Mouse (Mus musculus) heart, embryonic 12.5 days (tissue): ENCODE measurements around the gene Rnf123. TPM values are rescaled to one million over a fixed set of nuclear protein-coding genes. Genes with fewer than 3 reads are reported as not detected.
A peak's percentile ranks its signal among the peaks of the same experiment; 100 is the strongest.

Source experiments
- ATAC-seq: fragments of 200-750 bp; cut with Nextera tagmentation; 2 replicates; pipeline ENCODE4 v1.8.0; 2017; ENCODE audit warnings: moderate TSS enrichment, moderate library complexity; ENCODE audit not compliant: insufficient number of reproducible peaks, low FRiP score
- H3K27ac ChIP-seq: fragments of 300-500 bp; sonication (generic); 2 replicates; pipeline ENCODE4 v1.5.1; 2016; ENCODE audit warnings: mild to moderate bottlenecking, moderate library complexity; ENCODE audit not compliant: poor library complexity, severe bottlenecking
- H3K27me3 ChIP-seq: fragments of 300-500 bp; sonication (generic); replicated peaks from 2 replicates; pipeline ENCODE4 v1.6.1; 2016; ENCODE audit warnings: mild to moderate bottlenecking, moderate library complexity
- H3K36me3 ChIP-seq: fragments of 300-500 bp; sonication (generic); 2 replicates; pipeline ENCODE4 v1.6.1; 2016; ENCODE audit warnings: mild to moderate bottlenecking, moderate library complexity
- H3K4me1 ChIP-seq: fragments of 300-500 bp; sonication (generic); replicated peaks from 2 replicates; pipeline ENCODE4 v1.6.1; 2016; ENCODE audit warnings: mild to moderate bottlenecking
- H3K4me2 ChIP-seq: fragments of 300-500 bp; sonication (generic); 2 replicates; pipeline ENCODE4 v1.6.1; 2016; ENCODE audit warnings: mild to moderate bottlenecking, moderate library complexity
- H3K4me3 ChIP-seq: fragments of 300-500 bp; sonication (generic); 2 replicates; pipeline ENCODE4 v1.5.1; 2016; ENCODE audit warnings: mild to moderate bottlenecking
- H3K9ac ChIP-seq: fragments of 300-500 bp; sonication (generic); 2 replicates; pipeline ENCODE4 v1.6.1; 2016; ENCODE audit warnings: mild to moderate bottlenecking, moderate library complexity
- H3K9me3 ChIP-seq: fragments of 300-500 bp; sonication (generic); replicated peaks from 2 replicates; pipeline ENCODE4 v1.6.1; 2016; ENCODE audit warnings: mild to moderate bottlenecking, moderate library complexity
- WGBS: fragments of 180-500 bp; shearing (Covaris S2); methylation state at CpG from one replicate; pipeline ENCODE4 v1.1.7; 2016; 5-methylcytosine and 5-hydroxymethylcytosine counted together
- polyA plus RNA-seq: library from polyadenylated mRNA; unstranded; fragments of >200 nt; fragmentation: Nextera tagmentation; extraction: Ambion mirVana; gene quantifications from 2 replicates; pipeline ENCODE4 v1.2.1, GENCODE M21; 2016

Rnf123 gene
- polyA plus RNA-seq, 1 experiment from 2014 or later = 32.8 TPM

DNA sequence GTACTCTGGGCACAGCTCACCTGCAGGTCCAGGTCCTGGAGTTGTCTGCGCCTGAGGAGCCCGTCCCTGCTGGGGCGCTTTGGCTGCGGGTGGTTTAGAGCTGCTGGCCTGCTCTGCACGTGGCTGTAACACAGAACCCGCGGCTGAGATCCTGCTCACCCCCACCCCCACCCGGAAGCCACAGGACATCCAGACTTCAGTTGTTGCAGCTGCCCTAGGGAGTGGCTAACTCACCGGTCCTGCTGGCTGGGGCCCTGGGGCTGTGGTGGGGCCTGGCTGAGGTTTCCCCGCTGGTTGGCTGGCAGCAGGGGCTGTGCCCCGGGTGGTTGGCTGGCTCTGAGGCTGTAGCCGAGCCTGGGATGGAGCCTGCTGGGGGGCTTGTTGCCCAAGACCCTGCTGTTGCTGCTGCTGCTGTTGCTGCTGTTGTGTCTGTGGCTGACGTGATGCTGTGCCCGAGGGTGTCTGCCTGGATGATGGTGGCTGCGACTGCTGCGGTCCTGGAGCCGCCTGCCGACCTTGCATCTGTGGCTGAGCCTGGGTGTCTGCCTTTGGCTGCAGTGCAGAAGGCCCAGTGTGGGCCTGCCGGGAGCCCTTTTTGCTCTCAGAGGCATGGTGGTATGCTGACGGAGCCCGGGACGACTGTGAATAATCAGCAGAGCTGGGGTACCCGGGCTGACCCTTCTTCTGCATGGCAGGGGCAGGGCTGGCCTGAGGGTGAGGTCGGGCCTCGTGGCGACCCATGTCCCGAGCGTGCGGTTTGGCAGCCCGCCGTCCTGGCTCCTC is 21.8 kb upstream of the Rnf123 start:
- Histone ChIP-seq H3K9me3 (no peaks in the 10 kb centered on the region), H3K9ac (peak overlapping the region; percentile 33), H3K27me3 (peaks cover 4% of the 10 kb centered on the region; the same call in 1 of the 2 replicates), H3K27ac (no peak overlapping the region), H3K4me3 (no peak overlapping the region; the same call in 1 of the 2 replicates), H3K36me3 (no peaks in the 10 kb centered on the region), H3K4me1 (peaks cover 41% of the 10 kb centered on the region), H3K4me2 (peak overlapping the region; percentile 42)
- ATAC-seq = no peak
- WGBS = 37% methylated on average over 31 of the region's 31 CpGs

DNA sequence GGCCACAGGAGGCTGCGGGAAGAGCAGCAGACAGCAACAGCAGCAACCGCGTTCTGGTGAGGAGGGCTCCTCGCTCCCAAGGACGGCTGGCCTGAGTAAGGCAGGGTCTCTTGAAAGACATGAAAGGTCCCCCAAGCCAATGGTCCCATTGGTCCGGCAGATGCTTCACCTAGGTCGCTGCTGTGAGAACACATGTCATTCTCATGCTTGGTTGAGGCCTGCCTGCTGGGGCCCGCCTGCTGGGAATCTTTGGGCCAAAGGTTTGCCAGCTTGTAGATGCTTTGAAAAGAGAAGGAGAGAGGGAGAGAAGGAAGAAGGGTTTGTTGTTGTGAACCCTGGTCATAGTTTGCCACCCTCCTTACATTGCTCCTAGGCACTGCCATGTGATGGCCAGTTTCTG is 16.5 kb upstream of the Rnf123 start:
- 81% methylated on average over 8 of the region's 8 CpGs for WGBS
- ATAC-seq = no peak
- H3K4me1 ChIP-seq = peaks cover 34% of the 10 kb centered on the region
- H3K4me2 ChIP-seq = no peak overlapping the region
- no peaks in the 10 kb centered on the region for H3K27me3 ChIP-seq
- no peak overlapping the region for H3K27ac ChIP-seq
- H3K9ac ChIP-seq = no peak overlapping the region
- H3K36me3 ChIP-seq = no peaks in the 10 kb centered on the region
- no peaks in the 10 kb centered on the region for H3K9me3 ChIP-seq
- no peak overlapping the region for H3K4me3 ChIP-seq

DNA sequence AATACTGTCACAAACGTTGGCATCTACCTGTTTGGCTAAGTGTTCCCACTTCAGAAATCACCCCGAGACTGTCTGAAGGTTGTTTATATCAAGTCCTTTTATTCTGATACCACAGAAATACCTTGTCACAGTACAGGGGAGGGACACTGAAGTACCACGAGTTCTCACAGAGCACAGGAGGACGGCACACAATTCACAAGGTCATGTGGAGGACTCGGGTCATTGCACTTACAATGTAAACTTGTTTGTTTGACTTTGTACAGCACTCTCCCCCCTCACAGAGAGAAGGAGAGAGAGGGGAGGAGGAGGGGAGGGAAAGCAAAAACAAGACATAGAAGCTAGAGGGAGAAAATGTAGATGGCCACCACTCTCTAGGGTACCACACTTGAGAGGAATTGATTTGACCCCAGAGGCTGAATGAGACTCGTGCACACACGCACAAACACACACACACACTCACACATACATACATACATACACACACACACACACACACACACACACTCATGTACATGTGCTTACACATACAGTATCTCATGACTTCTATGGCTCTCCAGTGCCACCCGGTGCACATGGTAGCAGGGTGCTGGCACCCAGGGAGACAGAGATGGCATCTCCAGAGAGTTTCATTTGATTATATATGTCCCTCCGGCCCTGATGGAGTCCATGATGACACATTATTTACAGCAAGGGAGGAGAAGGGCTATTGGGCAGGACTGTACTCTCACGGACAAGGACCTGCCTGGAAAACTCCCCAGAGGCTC is 13.0 kb upstream of the Rnf123 start:
- Histone ChIP-seq H3K36me3 (peaks cover 15% of the 10 kb centered on the region), H3K4me2 (peak overlapping the region; percentile 93), H3K9ac (peak overlapping the region; percentile 46; the same call in 1 of the 2 replicates), H3K4me3 (0 out of 2 replicates have a peak overlapping the region, but pooled peaks have one; percentile 4), H3K9me3 (no peaks in the 10 kb centered on the region), H3K27me3 (no peaks in the 10 kb centered on the region), H3K4me1 (peaks cover 39% of the 10 kb centered on the region), H3K27ac (peak overlapping the region; percentile 26)
- no peak for ATAC-seq
- WGBS = 66% methylated on average over 10 of the region's 10 CpGs

DNA sequence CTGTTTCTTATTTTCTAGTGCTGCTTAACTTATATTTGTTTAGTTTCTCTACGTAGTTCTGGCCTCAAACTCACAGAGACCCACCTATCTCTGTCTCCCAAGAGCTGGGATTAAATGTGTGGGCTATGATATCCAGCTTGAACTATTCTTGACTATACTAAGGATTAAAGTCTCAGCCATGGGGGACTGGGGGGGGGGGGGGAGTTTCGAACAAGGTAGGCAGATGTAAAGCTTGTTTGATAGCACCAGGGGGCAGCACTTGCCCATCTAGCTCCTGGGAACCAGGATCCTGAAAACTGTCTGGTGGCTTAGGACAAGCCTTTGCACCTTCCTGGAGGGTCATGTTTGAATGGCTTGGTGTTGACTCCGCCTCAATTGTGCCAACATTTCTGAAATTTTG is 12.4 kb upstream of the Rnf123 start:
- peak overlapping the region; percentile 93 for H3K4me2 ChIP-seq
- no peaks in the 10 kb centered on the region for H3K27me3 ChIP-seq
- H3K4me3 ChIP-seq = peak overlapping the region; percentile 71
- no peak for ATAC-seq
- 9% methylated on average over 3 of the region's 3 CpGs for WGBS
- peak overlapping the region; percentile 78; the same call in 1 of the 2 replicates for H3K27ac ChIP-seq
- H3K9ac ChIP-seq = peak overlapping the region; percentile 70
- H3K9me3 ChIP-seq = no peaks in the 10 kb centered on the region
- peaks cover 21% of the 10 kb centered on the region for H3K36me3 ChIP-seq
- H3K4me1 ChIP-seq = peaks cover 37% of the 10 kb centered on the region

DNA sequence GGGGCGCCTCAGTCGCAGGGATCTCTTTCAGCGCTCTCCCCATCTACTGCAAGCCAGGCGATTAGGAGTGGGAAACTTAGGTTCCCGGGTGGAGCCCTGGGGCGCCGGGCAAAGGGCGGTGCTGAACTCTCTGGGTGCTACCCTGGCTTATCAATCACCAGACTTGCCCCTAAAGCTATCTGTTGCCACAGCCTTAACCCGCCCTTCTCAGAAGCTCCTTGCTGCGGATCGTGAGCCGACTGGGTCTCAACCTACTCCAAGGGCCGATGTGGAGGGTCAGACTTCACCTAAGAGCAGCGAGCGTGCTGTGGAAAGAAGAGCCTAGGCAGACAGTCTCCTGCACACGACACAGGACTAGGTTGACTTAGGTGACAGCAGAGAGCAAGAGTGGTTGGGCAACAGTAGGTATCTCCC is 11.9 kb upstream of the Rnf123 start:
- ATAC-seq = peak; percentile 81
- Histone ChIP-seq H3K27ac (peak overlapping the region; percentile 78), H3K4me1 (peaks cover 37% of the 10 kb centered on the region), H3K9me3 (no peaks in the 10 kb centered on the region), H3K4me3 (peak overlapping the region; percentile 71), H3K4me2 (peak overlapping the region; percentile 93), H3K9ac (peak overlapping the region; percentile 70), H3K27me3 (no peaks in the 10 kb centered on the region), H3K36me3 (peaks cover 26% of the 10 kb centered on the region)
- 0% methylated on average over 16 of the region's 16 CpGs for WGBS

DNA sequence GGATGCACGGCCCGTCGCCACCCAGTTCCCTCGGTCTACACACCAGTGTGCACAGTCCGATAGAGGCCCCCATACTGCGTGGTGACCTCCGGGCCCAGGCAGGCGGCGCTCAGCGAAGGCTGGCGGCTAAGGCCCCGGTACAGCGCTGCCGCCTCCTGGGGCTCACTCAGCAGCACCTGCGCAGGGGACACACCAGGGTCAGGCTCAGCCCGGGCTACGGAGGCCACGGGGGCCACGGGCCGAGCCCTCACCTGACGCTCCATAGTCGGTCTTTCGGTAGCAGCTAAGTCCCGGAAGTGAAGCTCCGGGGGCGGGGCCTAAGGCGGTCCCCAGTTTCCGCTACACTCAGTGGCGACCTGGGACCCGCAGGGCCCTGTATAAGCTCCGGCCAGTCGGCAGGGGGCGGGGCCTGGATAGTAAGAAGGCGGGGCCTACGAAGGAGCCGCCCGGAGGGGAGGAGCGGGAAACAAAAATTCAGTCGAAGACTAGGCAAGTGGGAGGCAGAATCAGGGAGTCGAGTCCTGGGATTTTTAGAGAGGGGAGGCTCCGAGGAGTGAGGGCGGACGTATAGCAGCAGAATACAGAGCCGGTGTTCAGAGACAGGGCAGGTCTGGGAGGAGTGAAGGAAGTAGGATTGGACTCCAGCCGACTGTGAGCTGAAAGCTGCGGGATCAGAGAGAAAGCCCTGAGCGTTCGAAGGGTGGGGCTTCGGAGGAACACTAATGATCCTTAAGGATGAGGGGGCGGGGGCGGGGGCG is 11.2 kb upstream of the Rnf123 start, which contains the start of gene Apeh:
Apeh (minus strand) TSS at position 423 of the 758 bp plus-strand sequence.
- peak; percentile 95 for ATAC-seq
- Histone ChIP-seq H3K4me2 (peak within 1 kb of the TSS; percentile 93), H3K36me3 (peaks cover 33% of the 10 kb centered on the region), H3K9ac (peak within 1 kb of the TSS; percentile 83), H3K27me3 (no peaks in the 10 kb centered on the region), H3K27ac (peak within 1 kb of the TSS; percentile 78), H3K4me3 (peak within 1 kb of the TSS; percentile 71), H3K4me1 (peaks cover 37% of the 10 kb centered on the region), H3K9me3 (no peaks in the 10 kb centered on the region)
- WGBS = under 1% methylated on average over 52 of the region's 52 CpGs

DNA sequence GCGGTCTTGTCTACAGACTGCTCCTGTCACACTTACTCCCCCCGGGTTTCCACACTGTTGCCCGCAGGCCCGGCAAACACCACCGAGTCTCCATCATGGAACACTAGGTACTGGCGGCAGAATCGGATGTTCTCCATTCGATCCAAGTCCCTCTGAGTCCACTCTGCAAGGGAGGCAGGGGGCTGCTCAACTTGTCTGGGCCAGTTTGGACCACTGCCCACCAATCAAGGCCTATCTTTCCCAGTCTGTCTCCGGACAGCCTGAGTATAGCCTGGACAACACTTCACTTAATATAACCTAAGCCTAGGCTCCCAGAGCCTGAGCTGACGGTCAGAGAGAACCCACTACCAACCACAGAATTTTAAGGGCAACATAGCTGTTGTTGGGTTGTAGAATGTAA is 10.4 kb upstream of the Rnf123 start:
- H3K27me3 ChIP-seq = no peaks in the 10 kb centered on the region
- no peaks in the 10 kb centered on the region for H3K9me3 ChIP-seq
- no peak overlapping the region for H3K27ac ChIP-seq
- peaks cover 37% of the 10 kb centered on the region for H3K4me1 ChIP-seq
- no peak for ATAC-seq
- H3K4me2 ChIP-seq = peak overlapping the region; percentile 93
- H3K9ac ChIP-seq = peak overlapping the region; percentile 83
- H3K36me3 ChIP-seq = peaks cover 40% of the 10 kb centered on the region
- peak overlapping the region; percentile 71 for H3K4me3 ChIP-seq
- WGBS = 67% methylated on average over 10 of the region's 10 CpGs

DNA sequence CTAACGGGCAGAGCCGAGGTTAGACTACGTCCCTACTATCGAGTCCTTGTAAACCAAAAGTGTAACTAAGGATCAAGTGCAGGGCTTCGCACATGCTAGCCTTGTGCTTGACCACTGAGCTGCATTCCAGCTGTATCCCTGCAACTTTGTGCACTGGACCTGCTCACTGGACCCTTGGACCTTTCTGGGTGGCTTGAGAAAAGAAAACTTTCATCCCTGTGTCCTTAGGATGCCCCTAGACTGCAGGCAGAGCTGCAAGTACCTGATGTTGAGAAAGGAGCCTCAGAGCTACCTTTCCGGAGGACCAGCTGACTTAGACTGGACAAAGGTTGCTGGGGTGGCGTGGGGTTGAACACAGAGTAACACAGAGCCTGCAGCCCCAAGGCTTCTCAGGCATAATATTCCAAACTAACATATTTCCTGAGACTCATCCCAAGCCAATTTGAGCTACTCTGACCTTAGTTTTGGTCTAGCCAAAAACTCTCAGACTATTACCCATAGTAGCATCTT is 7.5 kb upstream of the Rnf123 start:
- peaks cover 16% of the 10 kb centered on the region for H3K4me1 ChIP-seq
- no peak overlapping the region for H3K9ac ChIP-seq
- peaks cover 70% of the 10 kb centered on the region for H3K36me3 ChIP-seq
- H3K9me3 ChIP-seq = no peaks in the 10 kb centered on the region
- ATAC-seq = no peak
- WGBS = 94% methylated on average over 7 of the region's 7 CpGs
- no peaks in the 10 kb centered on the region for H3K27me3 ChIP-seq
- no peak overlapping the region for H3K27ac ChIP-seq
- H3K4me2 ChIP-seq = no peak overlapping the region
- H3K4me3 ChIP-seq = no peak overlapping the region

DNA sequence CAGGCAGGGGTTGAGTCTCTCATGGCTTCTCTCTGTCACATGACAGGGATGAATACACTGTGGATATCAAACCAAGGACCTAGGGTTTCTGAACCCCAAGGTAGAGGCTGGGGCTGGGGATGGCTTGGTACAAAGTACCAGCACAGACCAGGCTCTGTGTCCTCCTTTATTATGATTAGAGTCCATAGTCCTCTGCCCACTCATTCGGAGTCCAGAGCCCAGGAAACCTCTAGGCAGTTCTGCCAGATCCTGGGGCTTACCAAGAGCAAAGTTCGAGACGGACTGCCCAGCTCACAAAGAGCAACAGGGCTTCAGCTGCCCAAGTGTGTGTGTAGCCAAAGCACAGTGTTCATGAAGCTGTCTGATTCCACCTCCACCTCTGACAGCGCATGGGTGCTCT is 2.1 kb upstream of the Rnf123 start:
- H3K27me3 ChIP-seq = peaks cover 46% of the 10 kb centered on the region
- peaks cover 18% of the 10 kb centered on the region for H3K4me1 ChIP-seq
- no peaks in the 10 kb centered on the region for H3K9me3 ChIP-seq
- H3K36me3 ChIP-seq = peaks cover 64% of the 10 kb centered on the region
- ATAC-seq = no peak
- WGBS = 89% methylated on average over 4 of the region's 4 CpGs
- H3K27ac ChIP-seq = no peak overlapping the region
- H3K9ac ChIP-seq = no peak overlapping the region
- H3K4me2 ChIP-seq = no peak overlapping the region
- H3K4me3 ChIP-seq = no peak overlapping the region

DNA sequence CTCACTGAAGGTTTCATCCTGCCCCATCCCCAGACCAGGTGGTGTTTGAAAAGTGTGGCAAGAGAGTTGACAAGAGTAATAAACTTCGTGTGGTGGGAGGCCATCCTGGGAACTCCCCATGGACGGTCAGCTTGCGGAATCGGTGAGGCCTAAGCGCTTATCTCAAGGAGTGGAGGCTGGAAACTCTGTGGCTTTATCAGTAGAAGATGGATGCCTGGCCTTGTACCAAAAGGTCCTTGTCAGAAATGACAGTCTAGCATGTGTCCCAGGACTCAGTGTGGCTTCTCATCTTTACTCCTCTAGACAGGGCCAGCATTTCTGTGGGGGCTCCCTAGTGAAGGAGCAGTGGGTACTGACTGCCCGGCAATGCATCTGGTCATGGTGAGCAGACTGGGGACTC is 415 bp upstream of the Rnf123 start:
- Histone ChIP-seq H3K27ac (no peak overlapping the region), H3K4me1 (peaks cover 25% of the 10 kb centered on the region), H3K27me3 (peaks cover 49% of the 10 kb centered on the region), H3K9me3 (no peaks in the 10 kb centered on the region), H3K36me3 (peaks cover 47% of the 10 kb centered on the region), H3K4me3 (no peak overlapping the region), H3K4me2 (no peak overlapping the region), H3K9ac (no peak overlapping the region)
- WGBS = 36% methylated on average over 6 of the region's 6 CpGs
- ATAC-seq = no peak
